Mouse (Mus musculus) heart, embryonic 15.5 days (tissue): ENCODE measurements at regions not wholly inside any gene's neighbourhood (a gene's known extent, or its start where the extent isn't known, plus 50 kb on each side); places are given as distances from the start of the nearest gene placed in this dataset.
A peak's percentile ranks its signal among the peaks of the same experiment; 100 is the strongest.

ENCODE experiments used
- ATAC-seq: fragments of 200-750 bp; cut with Nextera tagmentation; replicated peaks from 2 replicates; pipeline ENCODE4 v1.8.0; 2017; ENCODE audit warnings: low read depth, moderate TSS enrichment; ENCODE audit not compliant: insufficient number of reproducible peaks, insufficient read depth, low FRiP score
- H3K27ac ChIP-seq: fragments of 300-500 bp; sonication (generic); 2 replicates; pipeline ENCODE4 v1.5.1; 2015; ENCODE audit warnings: mild to moderate bottlenecking, inconsistent platforms
- H3K27me3 ChIP-seq: fragments of 300-500 bp; sonication (generic); 2 replicates; pipeline ENCODE4 v1.6.1; 2015; ENCODE audit warnings: inconsistent platforms
- H3K36me3 ChIP-seq: fragments of 300-500 bp; sonication (generic); 2 replicates; pipeline ENCODE4 v1.6.1; 2015; ENCODE audit warnings: mild to moderate bottlenecking, inconsistent platforms
- H3K4me1 ChIP-seq: fragments of 300-500 bp; sonication (generic); replicated peaks from 2 replicates; pipeline ENCODE4 v1.6.1; 2015; ENCODE audit warnings: inconsistent platforms
- H3K4me2 ChIP-seq: fragments of 300-500 bp; sonication (generic); 2 replicates; pipeline ENCODE4 v1.6.1; 2015; ENCODE audit warnings: inconsistent platforms, mild to moderate bottlenecking, moderate library complexity
- H3K4me3 ChIP-seq: fragments of 300-500 bp; sonication (generic); 2 replicates; pipeline ENCODE4 v1.5.1; 2015; ENCODE audit warnings: mild to moderate bottlenecking, inconsistent platforms
- H3K9ac ChIP-seq: fragments of 300-500 bp; sonication (generic); 2 replicates; pipeline ENCODE4 v1.6.1; 2015; ENCODE audit warnings: mild to moderate bottlenecking, inconsistent platforms
- H3K9me3 ChIP-seq: fragments of 300-500 bp; sonication (generic); replicated peaks from 2 replicates; pipeline ENCODE4 v1.6.1; 2016; ENCODE audit warnings: inconsistent platforms
- WGBS: fragments of 180-500 bp; shearing (Covaris S2); methylation state at CpG from one replicate; pipeline ENCODE4 v1.1.7; 2015; ENCODE audit warnings: mixed read lengths; 5-methylcytosine and 5-hydroxymethylcytosine counted together

GRCm38 (mm10) chr8:6140090-6140489 is 1034.9 kb upstream of the Slc10a2 start:
- no peak overlapping the region for H3K4me2 ChIP-seq
- no peaks in the 10 kb centered on the region for H3K4me1 ChIP-seq
- H3K4me3 ChIP-seq, result no peak overlapping the region
- H3K27me3 ChIP-seq, result no peaks in the 10 kb centered on the region
- H3K9me3 ChIP-seq, result no peaks in the 10 kb centered on the region; the same call in 1 of the 2 replicates
- no peak overlapping the region for H3K27ac ChIP-seq
- no peaks in the 10 kb centered on the region for H3K36me3 ChIP-seq
- H3K9ac ChIP-seq, result no peak overlapping the region
- ATAC-seq, result no peak
- WGBS, result 77% methylated on average over 1 of the region's 1 CpGs

- Histone ChIP-seq H3K4me1 (no peaks in the 10 kb centered on the region), H3K27ac (no peak overlapping the region), H3K9me3 (no peaks in the 10 kb centered on the region; the same call in 1 of the 2 replicates), H3K36me3 (no peaks in the 10 kb centered on the region), H3K4me2 (no peak overlapping the region), H3K9ac (no peak overlapping the region), H3K4me3 (no peak overlapping the region), H3K27me3 (no peaks in the 10 kb centered on the region)
- WGBS, result 34% methylated on average over 4 of the region's 4 CpGs
- ATAC-seq, result no peak
These were observed 1034.0 kb upstream of the Slc10a2 start for GRCm38 (mm10) chr8:6139171-6139570.

GRCm38 (mm10) chr8:6132243-6132751 is 1027.1 kb upstream of the Slc10a2 start:
- Histone ChIP-seq H3K4me2 (no peak overlapping the region), H3K36me3 (no peaks in the 10 kb centered on the region)
- 51% methylated on average over 3 of the region's 3 CpGs for WGBS

GRCm38 (mm10) chr8:6125265-6125664 is 1020.1 kb upstream of the Slc10a2 start:
- ATAC-seq, result no peak
- Histone ChIP-seq H3K27ac (no peak overlapping the region), H3K9ac (no peak overlapping the region), H3K36me3 (no peaks in the 10 kb centered on the region), H3K27me3 (no peaks in the 10 kb centered on the region), H3K4me1 (no peaks in the 10 kb centered on the region), H3K9me3 (no peaks in the 10 kb centered on the region), H3K4me3 (no peak overlapping the region), H3K4me2 (no peak overlapping the region)

More at GRCm38 (mm10) chr8:6132243-6132751, 1027.1 kb upstream of the Slc10a2 start:
- Histone ChIP-seq H3K4me1 (no peaks in the 10 kb centered on the region), H3K9me3 (no peaks in the 10 kb centered on the region), H3K27ac (no peak overlapping the region), H3K9ac (no peak overlapping the region), H3K4me3 (no peak overlapping the region), H3K27me3 (no peaks in the 10 kb centered on the region)
- ATAC-seq, result no peak

- Histone ChIP-seq H3K36me3 (no peaks in the 10 kb centered on the region), H3K9ac (no peak overlapping the region), H3K27ac (no peak overlapping the region), H3K4me1 (no peaks in the 10 kb centered on the region), H3K4me3 (no peak overlapping the region), H3K4me2 (no peak overlapping the region), H3K27me3 (no peaks in the 10 kb centered on the region), H3K9me3 (no peaks in the 10 kb centered on the region)
- ATAC-seq, result no peak
These were observed 1014.4 kb upstream of the Slc10a2 start for GRCm38 (mm10) chr8:6119506-6119905.

GRCm38 (mm10) chr8:6111351-6111750 is 1006.2 kb upstream of the Slc10a2 start:
- WGBS, result 64% methylated on average over 2 of the region's 2 CpGs
- Histone ChIP-seq H3K27ac (no peak overlapping the region), H3K4me1 (no peaks in the 10 kb centered on the region), H3K9ac (no peak overlapping the region), H3K4me2 (no peak overlapping the region), H3K27me3 (no peaks in the 10 kb centered on the region), H3K9me3 (no peaks in the 10 kb centered on the region), H3K36me3 (no peaks in the 10 kb centered on the region), H3K4me3 (no peak overlapping the region)
- ATAC-seq, result no peak

- H3K27me3 ChIP-seq, result no peaks in the 10 kb centered on the region
- no peak overlapping the region for H3K4me2 ChIP-seq
- WGBS, result 83% methylated on average over 4 of the region's 4 CpGs
- H3K4me3 ChIP-seq, result no peak overlapping the region
- no peak for ATAC-seq
- no peak overlapping the region for H3K9ac ChIP-seq
- no peaks in the 10 kb centered on the region for H3K9me3 ChIP-seq
- no peaks in the 10 kb centered on the region for H3K36me3 ChIP-seq
- H3K4me1 ChIP-seq, result no peaks in the 10 kb centered on the region
- H3K27ac ChIP-seq, result no peak overlapping the region
These were observed 984.9 kb upstream of the Slc10a2 start for GRCm38 (mm10) chr8:6090028-6090427.

- Histone ChIP-seq H3K4me3 (no peak overlapping the region), H3K27me3 (no peaks in the 10 kb centered on the region), H3K4me2 (no peak overlapping the region), H3K9ac (no peak overlapping the region), H3K9me3 (no peaks in the 10 kb centered on the region), H3K36me3 (no peaks in the 10 kb centered on the region), H3K27ac (no peak overlapping the region), H3K4me1 (0 out of 2 replicates have a peak, but pooled peaks cover 2% of the 10 kb centered on the region)
- peak; percentile 60; the same call in 1 of the 2 replicates for ATAC-seq
- WGBS, result 26% methylated on average over 5 of the region's 5 CpGs
These were observed 938.9 kb upstream of the Slc10a2 start for GRCm38 (mm10) chr8:6043939-6044577.

- H3K9ac ChIP-seq, result no peak overlapping the region
- H3K36me3 ChIP-seq, result no peaks in the 10 kb centered on the region
- H3K4me1 ChIP-seq, result no peaks in the 10 kb centered on the region
- no peaks in the 10 kb centered on the region for H3K9me3 ChIP-seq
- no peak overlapping the region for H3K4me3 ChIP-seq
- WGBS, result 60% methylated on average over 2 of the region's 2 CpGs
- no peak overlapping the region for H3K4me2 ChIP-seq
- no peak for ATAC-seq
- no peak overlapping the region for H3K27ac ChIP-seq
- H3K27me3 ChIP-seq, result no peaks in the 10 kb centered on the region
These were observed 907.1 kb upstream of the Slc10a2 start for GRCm38 (mm10) chr8:6012206-6012605.

- H3K9ac ChIP-seq, result no peak overlapping the region
- no peak overlapping the region for H3K4me3 ChIP-seq
- ATAC-seq, result no peak
- H3K27me3 ChIP-seq, result no peaks in the 10 kb centered on the region
- H3K27ac ChIP-seq, result no peak overlapping the region
- no peaks in the 10 kb centered on the region for H3K36me3 ChIP-seq
- H3K4me1 ChIP-seq, result no peaks in the 10 kb centered on the region
- H3K4me2 ChIP-seq, result no peak overlapping the region
- no peaks in the 10 kb centered on the region for H3K9me3 ChIP-seq
These were observed 906.0 kb upstream of the Slc10a2 start for GRCm38 (mm10) chr8:6011182-6011581.

GRCm38 (mm10) chr8:6010712-6011111 is 905.6 kb upstream of the Slc10a2 start:
- Histone ChIP-seq H3K4me2 (no peak overlapping the region), H3K36me3 (no peaks in the 10 kb centered on the region), H3K27me3 (no peaks in the 10 kb centered on the region), H3K4me1 (no peaks in the 10 kb centered on the region), H3K4me3 (no peak overlapping the region), H3K9me3 (no peaks in the 10 kb centered on the region), H3K27ac (no peak overlapping the region), H3K9ac (no peak overlapping the region)
- WGBS, result 64% methylated on average over 2 of the region's 2 CpGs
- ATAC-seq, result no peak

- Histone ChIP-seq H3K9me3 (no peaks in the 10 kb centered on the region), H3K4me2 (no peak overlapping the region), H3K27me3 (no peaks in the 10 kb centered on the region), H3K36me3 (no peaks in the 10 kb centered on the region), H3K4me3 (no peak overlapping the region), H3K27ac (no peak overlapping the region), H3K4me1 (no peaks in the 10 kb centered on the region), H3K9ac (no peak overlapping the region)
- ATAC-seq, result no peak
- WGBS, result 49% methylated on average over 1 of the region's 1 CpGs
These were observed 897.5 kb upstream of the Slc10a2 start for GRCm38 (mm10) chr8:6002612-6003011.
